Mouse (Mus musculus) gastrocnemius, postnatal 4 days (tissue): ENCODE measurements around the gene Slc7a1. TPM values are rescaled to one million over a fixed set of nuclear protein-coding genes. Genes with fewer than 3 reads are reported as not detected.

ENCODE experiments used
- DNase-seq, 2 experiments: peaks; one replicate each; pipeline ENCODE4 v3.0.0; 2021 to 2022; ENCODE audit warnings: low spot score in 2 of 2, mixed read lengths in 2 of 2
- total RNA-seq, 2 experiments: library from RNA; stranded (reverse); gene quantifications; 2 replicates each; pipeline ENCODE4 v1.2.3; 2021

Gene Slc7a1
- total RNA-seq, 2 experiments from 2014 or later = 16.9 to 17.2 TPM

DNA sequence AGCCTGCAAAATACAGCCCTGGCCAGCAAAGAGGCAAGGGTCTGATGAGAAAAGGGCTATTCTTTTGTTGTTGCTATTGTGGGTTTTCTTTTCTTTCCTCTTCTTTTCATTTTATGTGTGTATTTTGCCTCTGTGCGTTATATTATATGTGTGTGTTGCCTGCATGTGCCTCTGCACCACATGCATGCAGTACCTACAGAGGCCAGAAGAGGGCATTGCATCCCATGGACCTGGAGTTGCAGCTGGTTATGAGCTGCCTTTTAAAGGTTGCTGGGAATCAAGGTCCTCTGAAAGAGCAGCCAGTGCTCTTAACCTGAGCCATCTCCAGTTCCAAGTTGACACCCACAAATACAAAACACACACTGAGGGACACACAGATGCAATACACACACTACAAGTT lies 29.1 kb downstream of the Slc7a1 start:
- no peak for DNase-seq

DNA sequence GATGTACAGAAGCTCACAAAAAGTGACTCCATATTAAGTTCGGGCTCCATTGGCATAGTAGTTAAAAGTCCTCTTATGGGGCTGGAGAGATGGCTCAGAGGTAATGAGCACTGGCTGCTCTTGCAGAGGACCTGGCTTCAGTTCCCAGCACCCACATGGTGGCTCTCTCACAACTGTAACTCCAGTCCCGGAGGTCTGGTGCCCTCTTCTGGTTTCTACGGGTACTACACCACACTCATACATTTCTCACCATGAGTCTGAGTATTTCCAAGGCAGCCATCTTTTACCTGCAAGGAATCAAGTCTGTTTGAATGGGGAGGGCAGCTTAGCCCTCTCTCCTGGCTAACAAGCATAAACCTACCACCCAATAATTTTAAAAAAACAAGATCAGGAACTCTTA lies 30.5 kb downstream of the Slc7a1 start:
- no peak for DNase-seq

DNA sequence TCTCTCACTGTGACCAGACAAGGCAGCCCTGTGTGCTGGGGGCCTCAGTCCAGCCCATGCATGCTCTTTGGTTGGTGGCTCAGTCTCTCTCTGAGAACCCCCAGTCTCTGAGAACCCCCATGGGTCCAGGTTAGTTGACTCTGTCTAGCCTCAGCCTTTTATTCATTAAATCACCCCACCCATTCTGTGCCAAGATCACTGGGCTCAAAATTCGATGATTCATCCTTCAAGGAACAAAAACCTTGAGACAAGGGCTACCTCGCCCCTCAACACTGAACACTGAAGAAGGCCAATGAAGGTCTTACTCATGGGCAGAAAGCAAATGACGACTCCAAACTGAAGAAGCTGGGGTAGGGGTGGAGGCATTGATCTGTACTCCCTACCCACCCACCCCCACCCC lies 31.9 kb downstream of the Slc7a1 start:
- DNase-seq = no peak

DNA sequence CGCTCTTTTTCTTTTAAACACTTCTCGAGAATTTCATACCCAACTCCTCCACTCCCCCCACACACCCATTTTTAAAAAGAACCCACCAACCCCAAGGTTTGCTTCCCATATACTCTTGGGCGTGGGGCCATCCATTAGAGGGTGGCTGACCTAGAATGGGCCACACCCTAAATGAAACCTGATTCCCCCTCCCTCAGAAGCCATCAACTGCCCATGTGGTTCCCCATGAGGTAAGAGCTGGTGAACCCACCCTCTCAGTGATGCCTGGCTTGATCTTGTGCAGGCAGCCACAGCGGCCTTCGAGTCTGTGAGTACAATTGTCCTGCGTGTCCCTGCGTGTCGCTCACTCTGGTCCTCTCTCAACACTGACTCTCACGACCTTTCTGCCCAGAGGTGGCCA lies 33.2 kb downstream of the Slc7a1 start:
- no peak for DNase-seq

DNA sequence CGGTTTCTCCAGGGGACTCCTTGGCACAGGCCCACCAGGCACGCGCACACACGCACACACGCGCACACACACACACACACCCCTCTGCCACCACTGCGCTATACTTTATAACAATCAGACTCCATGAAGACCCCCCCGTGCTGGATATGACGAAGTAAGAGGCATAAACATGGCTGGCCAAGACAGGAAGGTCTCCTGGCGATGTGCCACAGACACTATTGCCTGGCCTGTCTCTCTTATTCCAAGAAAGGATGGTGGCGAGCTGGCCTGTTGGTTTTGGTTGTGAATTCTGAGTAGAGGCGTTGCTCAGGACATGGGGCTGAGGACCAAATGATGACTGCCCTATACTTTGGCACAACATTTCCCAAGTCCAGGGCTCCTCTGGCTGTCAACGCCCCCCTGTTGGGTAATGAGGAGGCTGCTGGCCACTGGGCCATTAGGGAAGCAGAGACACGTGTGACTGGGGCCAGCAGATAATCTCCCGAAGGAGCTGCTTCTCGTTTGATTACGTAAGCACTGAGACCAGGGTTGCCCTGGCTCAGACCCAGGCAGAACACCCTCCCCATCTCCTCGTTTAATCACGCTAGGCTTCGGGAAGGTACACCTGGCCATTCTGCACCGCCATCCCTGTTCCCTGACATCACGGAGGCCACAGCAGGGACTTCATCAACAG lies 36.1 kb downstream of the Slc7a1 start:
- no peak for DNase-seq

DNA sequence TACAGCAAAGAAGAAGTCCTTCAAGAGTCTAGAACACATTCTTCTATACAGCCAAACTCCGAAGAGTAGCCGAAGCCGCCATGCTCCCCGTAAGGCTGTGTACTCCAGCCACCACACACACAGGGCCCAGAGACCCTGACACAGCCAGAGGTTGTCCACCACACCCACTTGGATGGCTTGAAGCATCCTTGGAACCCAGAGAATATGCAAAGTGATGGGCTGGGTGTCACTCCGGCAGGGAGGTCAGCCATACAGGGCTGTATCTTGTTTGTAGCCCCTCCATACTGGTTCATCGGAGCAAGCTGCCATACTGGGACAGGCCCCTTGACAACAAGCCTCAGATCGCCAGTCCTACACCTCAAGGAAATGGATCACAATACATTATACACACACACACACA lies 37.4 kb downstream of the Slc7a1 start:
- no peak for DNase-seq

DNA sequence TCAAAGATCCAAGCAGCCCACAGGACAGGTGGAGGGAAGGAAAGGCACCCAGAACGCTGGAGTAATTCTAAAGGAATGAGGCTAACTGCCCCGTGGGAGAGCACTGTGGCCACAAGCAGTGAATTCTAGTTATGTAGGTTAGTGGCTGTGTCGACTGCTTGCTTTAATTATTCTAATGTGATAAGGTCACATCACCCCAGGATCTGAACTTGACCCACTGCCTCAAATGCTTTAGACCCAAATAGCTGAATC lies 38.0 kb downstream of the Slc7a1 start:
- no peak for DNase-seq

DNA sequence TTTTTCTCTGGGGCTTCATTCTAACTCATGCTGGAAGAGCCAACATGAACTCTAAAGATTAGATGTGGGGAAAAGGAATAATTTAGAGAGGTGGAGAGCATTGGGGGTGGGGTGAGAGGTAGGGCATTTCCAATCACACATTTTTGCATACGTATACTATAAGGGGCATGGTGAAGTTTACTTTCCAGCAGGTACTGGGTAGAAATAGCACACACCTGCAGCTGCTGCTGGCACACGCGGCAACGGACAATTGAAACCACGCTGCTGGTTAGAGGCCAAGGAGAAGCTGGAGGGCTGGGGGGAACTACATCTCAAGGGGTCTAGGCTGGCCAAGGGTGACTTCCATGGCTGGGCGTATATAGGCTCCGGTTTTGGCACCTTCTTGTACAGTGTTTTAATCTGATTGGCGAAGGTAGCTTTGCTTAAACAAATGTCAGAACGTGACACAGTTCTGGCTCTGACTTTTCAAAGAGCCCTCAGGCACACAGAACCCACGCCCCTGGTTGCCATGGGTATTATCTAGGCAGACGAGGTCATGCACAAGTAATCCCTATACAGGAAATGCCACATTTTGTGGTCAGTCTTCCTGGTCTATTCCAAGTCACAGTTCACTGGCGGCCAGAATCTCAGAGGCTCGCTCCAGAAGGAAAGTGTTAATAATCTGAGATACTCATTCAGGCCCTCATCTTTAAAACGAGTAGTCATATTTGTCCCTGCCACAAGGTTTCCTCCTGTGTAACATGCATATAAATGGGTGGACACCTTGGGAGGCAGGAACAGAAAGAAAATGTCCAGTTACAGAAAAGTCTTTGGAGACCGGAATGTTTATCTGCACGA lies 38.6 kb downstream of the Slc7a1 start:
- no peak for DNase-seq

DNA sequence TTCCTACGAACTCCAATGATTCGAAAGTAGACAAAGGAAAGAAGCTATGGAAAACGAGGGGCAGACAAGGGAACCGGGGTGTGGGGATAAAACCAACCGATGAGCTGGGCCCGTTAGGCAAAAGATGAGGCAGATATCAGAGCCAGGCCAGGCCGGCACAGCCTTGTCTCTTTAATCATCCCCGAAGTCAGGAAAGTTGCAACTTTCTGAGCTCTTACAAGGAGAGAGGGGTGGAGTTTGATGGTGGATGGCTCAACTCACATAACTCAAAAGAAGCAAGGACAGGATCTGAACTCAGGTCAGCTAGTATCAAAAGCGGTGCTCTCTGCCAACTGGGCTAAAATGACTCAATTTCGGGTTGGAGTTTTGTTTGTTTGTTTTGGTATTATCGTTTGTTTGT lies 40.6 kb downstream of the Slc7a1 start:
- DNase-seq = no peak

DNA sequence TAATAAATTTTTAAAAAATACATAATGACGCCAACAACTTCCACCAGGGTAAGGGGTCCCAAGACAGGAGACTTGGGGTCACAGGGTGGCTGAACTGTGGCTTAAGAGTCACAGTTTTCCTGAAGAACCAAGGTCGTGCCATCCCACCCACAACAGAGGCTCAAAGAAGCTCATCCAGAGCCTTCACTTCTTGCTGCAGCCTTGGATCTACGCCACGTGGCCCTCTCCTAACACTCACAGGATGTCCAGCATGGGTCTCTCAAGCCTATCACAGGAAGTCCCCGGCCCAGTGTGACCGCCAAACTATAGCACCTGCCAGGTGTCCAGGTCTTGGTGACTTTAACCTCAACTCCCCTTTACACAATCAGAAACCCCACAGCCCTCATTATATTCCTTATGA lies 42.5 kb downstream of the Slc7a1 start:
- no peak for DNase-seq

DNA sequence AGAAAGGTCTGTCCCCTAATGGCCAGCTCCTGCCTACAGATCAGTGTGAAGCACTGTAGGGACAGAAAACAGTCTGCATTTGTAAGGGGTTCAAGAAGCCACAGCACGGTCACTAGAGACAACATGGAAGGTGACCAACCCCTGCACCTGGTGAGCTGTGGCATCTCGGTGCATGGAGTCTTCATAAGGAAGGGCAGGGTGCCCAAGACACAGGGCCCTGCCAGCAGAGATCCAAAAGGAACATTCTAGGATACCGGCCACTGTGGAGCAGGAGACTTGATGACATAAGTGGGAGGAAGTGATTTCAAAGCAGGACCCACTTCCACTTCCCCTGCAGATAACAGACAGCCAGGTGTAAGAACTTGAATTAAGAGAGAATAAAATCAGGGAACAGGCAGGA lies 43.9 kb downstream of the Slc7a1 start:
- DNase-seq = no peak

DNA sequence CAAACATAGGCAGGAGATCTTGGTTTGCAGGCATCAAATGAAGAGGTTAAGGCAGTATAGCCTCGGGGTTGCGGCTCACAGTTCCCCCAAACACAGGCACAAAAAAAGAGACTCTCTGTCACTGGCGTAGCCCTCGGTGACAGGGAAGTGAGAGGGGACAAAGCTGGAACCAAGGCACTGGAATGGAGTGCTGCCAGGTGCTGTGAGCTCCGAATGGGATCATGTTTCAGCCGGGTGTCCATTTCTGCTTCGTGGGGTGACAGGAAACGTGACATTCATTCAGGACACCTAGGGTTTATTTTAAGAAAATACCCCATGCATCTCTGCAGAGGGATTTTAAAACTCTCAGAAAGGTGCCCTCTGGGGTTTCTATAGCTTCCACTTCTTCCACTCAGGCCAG lies 45.2 kb downstream of the Slc7a1 start:
- DNase-seq = no peak

DNA sequence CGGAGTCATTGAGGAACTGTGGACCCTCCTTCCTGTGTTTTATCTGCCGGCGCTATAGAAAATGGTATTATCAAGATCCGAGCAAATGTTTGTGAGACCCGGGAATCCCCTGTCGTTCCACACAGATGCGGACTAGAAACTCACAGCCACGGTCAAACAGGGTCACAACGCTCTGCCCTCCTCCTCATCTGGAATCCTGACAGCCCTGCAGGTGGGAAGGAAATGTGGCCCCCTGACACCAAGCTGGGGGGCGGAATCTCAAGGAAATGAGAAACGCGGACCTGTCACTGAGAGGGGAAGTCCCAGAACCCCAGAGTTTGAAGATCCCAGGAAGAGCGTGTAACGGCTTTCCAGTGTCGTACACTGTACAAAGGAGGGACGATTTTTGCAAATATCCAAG lies 46.3 kb downstream of the Slc7a1 start:
- DNase-seq = no peak

DNA sequence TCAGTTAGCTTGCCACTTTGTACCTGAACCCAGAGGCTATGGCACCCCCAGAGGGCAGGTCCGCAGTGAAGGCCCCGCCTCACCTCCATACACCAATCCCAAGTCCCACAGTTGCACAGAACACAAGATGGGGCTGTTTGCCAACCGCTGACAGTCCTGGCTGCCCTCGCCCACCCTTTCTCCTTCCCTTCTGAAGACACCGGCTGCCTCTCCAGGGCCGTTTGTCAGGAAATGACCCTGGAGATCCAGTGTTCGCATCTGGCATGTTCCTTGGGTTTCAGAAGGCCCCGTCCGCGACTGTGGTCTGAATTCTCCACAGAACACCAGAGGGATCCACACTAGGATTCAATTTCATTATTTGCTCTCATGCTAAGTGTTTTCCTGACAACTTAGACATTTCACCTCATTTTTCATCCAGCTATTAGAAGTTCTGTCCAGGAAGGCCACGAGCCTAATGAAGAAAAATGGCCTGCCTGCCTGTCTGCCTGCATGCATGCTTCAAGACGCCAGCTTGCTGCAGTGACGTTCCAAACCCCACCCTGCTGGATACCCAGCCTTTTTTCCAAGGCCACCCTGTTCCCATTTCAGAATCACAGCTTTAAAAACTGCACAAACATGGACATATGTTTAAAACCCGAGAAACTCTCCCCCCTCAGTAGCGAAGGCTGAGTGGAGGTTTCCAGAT lies 50.2 kb downstream of the Slc7a1 start:
- no peak for DNase-seq

DNA sequence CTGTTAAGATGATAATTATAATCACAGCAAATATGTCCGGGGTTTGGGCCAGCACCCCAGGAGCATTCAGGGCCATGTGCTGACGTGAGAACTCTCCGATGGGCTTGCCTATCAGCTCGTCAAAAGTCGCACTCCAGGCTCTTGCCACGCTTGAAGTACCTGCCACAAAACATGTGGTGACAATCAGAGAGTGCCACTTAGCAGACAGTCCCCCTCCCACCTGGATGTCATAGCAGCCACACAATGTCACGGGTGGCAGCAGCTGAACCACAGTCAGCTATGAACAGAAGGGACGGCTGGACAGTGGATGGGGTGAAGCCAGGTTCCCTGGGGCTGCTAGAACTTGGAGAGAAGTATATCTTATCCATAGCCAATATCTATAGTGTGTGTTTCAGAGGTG lies 51.6 kb downstream of the Slc7a1 start:
- DNase-seq = no peak

DNA sequence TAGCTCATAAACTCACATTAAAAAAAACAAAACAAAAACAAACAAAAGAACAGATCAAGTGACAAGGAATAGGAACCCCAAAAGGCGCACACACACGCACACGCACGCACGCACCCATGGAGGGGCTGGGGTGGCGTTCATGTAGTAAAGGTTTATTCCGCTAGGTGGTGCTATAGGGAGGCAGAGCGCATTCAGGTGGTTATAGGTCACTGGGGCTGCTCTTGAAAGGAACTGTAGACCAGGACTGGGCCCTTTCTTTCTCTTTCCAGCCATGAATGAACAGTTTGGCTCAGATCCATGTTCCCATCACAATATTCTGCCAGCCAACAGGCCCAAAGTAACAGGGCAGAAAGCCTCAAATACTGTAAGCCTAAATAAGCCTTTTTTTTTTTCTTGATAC lies 53.2 kb downstream of the Slc7a1 start:
- DNase-seq = no peak

DNA sequence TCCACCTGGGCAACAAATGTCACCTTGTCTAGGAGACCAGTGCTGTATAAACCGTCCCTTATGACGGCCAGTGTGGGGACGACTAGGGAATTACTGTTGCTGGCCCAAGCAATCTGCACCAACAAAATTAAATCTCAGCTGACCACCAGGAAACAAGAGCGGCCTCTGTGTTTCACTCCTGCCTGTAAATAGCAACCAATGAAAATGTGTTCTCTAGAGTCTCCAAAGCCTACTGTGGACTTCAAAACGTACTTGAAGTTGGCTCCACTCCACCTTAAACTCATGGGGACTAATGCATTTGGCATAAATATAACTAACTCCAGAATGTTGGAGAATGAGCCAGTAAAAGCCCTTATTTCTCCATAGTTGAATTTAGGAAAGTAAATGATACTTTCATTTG lies 55.3 kb downstream of the Slc7a1 start:
- DNase-seq = no peak

DNA sequence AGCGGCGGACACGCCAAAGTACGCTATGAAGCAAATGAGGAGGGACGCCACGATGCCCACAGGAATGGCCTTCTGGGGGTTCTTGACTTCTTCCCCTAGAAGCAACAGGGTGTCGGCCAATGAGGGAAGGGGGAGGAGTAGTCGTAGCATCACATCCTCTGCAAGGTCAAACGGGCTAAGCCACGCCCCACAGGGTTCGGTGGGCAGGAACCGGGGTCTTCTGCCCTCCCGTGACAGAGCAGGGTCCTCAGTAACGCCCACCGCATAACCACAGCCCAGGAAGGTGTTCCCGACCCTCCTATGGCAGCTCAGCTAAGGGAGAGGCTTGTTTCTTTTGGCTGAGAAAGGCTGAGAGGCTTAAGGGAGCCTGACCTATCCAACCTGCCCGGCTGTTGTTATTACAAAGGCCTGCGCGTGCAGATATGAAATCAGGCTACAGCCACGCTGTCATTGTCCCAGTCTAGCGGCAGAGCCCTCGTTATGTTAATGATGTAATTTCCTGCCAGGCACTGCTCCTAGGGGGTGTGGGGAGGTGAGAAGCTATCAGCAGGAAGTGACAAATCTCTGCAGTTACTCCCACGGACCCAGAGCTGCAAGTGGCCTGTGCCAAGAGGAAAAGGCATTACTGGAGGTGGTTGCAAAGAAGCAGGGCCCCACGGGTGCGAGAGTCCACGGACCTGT lies 57.5 kb downstream of the Slc7a1 start:
- no peak for DNase-seq

DNA sequence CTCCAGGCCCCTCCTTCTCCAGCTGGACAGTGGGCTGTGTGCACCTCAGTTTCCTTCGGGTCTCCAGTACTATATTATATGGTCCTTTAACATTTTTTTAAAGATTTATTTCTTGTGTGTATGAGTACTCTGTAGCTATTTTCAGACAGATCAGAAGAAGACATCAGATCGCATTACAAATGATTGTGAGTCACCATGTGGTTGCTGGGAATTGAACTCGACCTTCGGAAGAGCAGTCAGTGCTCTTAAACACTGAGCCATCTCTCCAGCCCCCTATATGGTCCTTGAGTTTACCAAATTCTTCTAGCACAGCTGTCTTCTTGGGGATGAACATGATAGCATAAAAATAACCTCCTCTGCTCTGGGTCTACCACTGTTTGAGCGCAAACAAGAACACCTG lies 60.6 kb downstream of the Slc7a1 start:
- DNase-seq = no peak

DNA sequence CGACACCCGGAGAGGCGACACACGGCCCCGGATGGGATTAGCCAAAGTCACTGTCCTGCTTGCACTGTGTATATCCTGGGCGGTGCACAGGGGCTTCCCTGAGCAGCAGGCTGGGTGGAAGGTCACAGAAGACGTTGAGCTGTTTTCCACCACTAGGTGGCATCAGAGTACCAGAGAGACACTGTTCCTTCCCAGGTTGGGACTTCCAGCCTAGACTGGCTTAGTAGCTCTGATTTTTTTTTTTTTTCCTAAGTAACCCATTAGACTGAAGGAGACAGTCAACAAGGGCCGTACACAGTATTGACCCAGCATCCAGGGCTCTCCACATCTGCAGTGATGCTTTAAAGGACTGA lies 67.1 kb downstream of the Slc7a1 start:
- DNase-seq = peak; percentile 40 to 65

DNA sequence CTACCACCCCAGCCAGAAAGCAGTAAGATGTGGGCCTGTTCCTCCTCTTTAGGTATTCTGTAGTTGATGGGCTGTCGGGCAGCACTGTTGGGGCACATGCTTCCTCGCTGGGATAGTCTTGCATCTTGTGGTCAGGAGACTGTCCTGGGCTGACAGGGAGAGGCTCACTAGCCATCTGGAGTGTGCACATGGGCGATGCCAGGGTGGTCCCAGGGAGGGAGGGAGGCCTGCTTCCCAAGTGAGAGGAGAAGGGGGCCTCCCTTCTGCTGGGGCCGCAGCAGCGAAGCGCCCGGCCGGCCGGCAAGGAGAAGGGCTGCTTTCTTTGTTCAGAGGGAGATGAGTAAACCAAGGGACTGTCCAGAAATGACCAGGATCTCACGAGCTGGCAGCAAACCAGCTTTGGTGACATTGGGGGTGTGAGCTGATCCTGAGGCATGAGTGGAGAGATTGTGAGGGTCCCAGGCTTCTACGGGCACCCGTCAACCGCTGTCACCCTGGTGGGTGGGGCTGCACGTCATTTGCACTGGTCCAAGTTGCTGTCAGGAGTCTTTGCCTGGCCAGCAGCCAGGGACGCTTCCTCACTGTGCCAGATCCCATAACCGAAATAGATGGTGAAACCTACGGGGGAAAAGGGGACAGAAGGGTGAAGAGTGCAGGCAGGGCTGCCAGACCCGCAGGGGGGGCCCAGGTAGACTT lies 67.6 kb downstream of the Slc7a1 start:
- no peak for DNase-seq
